Mouse (Mus musculus) erythroblast, embryonic 14.5 days (primary cell): ENCODE results near the gene Fam25c. TPM values are rescaled to one million over a fixed set of nuclear protein-coding genes. Genes with fewer than 3 reads are reported as not detected.

Experiments used
- H3K27me3 ChIP-seq: 2 replicates; pipeline ENCODE4 v1.6.1; 2012; ENCODE audit warnings: inconsistent platforms; ENCODE audit not compliant: control insufficient read depth
- H3K36me3 ChIP-seq: 2 replicates; pipeline ENCODE4 v1.6.1; 2012; ENCODE audit warnings: mild to moderate bottlenecking, inconsistent platforms; ENCODE audit not compliant: control insufficient read depth
- H3K4me1 ChIP-seq: 2 replicates; pipeline ENCODE4 v1.6.1; 2012; ENCODE audit warnings: inconsistent platforms; ENCODE audit not compliant: control insufficient read depth
- H3K4me3 ChIP-seq: replicated peaks from 2 replicates; pipeline ENCODE3; 2012; ENCODE audit warnings: moderate library complexity, mild to moderate bottlenecking, inconsistent platforms
- H3K9me3 ChIP-seq: 2 replicates; pipeline ENCODE4 v1.6.1; 2012; ENCODE audit warnings: low read length, inconsistent platforms, mixed read lengths; ENCODE audit not compliant: control insufficient read depth
- GATA1 ChIP-seq: IDR thresholded peaks from 2 replicates; pipeline ENCODE4 v1.6.1; 2012; ENCODE audit warnings: low read length, inconsistent platforms, mixed read lengths
- TAL1 ChIP-seq: IDR thresholded peaks from 3 replicates; pipeline ENCODE4 v1.6.1; 2012; ENCODE audit warnings: low read length, inconsistent platforms, mixed read lengths
- polyA plus RNA-seq: library from polyadenylated mRNA; stranded (reverse); fragments of >175 nt; gene quantifications from 2 replicates; pipeline ENCODE4 v1.2.3, GENCODE M21; 2012

Gene Fam25c
- polyA plus RNA-seq, 1 experiment = not detected

DNA sequence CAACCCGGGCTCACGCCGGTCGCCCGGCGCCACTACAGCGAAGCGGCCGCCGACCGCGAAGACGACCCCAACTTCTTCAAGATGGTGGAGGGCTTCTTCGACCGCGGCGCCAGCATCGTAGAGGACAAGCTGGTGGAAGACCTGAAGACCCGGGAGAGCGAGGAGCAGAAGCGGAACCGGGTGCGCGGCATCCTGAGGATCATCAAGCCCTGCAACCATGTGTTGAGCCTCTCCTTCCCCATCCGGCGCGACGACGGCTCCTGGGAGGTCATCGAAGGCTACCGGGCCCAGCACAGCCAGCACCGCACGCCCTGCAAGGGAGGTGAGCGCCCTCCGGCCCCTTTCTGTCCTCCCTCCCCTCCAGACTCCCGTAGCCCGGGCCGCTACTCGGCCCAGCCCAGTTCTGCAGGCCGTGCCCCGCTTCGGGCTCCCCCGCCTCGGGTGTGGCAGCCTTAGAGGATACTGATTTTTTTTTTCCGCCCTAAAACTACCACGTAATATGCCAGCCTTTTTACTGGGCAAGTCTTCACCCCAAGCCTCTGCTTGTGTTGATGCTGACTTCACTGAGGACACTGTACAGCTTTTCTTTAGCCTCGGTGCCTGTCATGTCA is 44.1 kb downstream of the Fam25c start:
- H3K27me3 ChIP-seq = peaks cover 23% of the 10 kb centered on the region
- H3K4me1 ChIP-seq = peaks cover 23% of the 10 kb centered on the region
- H3K36me3 ChIP-seq = peaks cover 2% of the 10 kb centered on the region; the same call in 1 of the 2 replicates
- no peak for TF ChIP-seq TAL1
- no peak for TF ChIP-seq GATA1
- H3K4me3 ChIP-seq = peak overlapping the region; percentile 81
- H3K9me3 ChIP-seq = no peaks in the 10 kb centered on the region

DNA sequence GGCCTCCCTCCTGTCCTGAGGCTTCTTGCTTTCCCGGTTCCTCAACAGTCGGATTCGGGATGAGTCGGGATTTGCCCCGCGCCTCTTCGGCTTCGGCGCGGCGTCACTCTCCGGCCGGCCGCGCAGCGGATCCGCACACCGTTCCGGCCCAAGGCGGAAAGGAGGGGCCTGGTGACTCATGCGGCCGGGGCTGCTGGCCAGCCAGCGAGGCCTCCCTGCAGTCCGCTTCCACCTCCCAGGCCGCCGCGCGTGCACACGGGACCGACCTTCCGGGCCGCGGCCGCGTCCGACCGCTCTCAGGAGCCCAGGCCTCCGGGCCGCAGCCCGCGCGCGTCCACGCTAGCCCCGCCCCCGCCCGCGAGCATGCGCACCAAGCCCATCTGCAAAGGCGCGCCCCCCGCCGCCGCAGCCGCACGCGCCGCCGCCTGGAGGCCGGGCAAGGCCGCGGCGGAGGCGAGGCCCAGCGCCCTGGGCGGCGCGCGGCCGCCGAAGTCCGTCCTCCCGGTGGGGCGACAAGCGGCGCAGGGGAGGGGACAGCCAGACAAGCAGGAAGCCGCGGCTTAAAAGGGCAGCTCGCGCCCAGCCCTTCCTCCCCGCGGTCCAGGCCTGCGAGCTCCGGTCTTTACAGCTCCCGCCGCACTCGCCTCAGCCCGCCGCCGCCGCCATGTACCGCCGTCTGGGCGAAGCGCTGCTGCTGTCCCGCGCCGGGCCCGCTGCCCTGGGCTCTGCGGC is 44.8 kb downstream of the Fam25c start, which contains the start of the genes Shld2 and Glud1:
TSS of gene Shld2 (minus strand) at position 260 of the 732 bp plus-strand sequence.
TSS of gene Glud1 (plus strand) at position 494 of the 732 bp plus-strand sequence.
- Histone ChIP-seq H3K4me1 (peaks cover 23% of the 10 kb centered on the region), H3K36me3 (peaks cover 2% of the 10 kb centered on the region; the same call in 1 of the 2 replicates), H3K9me3 (no peaks in the 10 kb centered on the region), H3K27me3 (peaks cover 23% of the 10 kb centered on the region), H3K4me3 (peak within 1 kb of the TSS; percentile 81)
- TF ChIP-seq TAL1 (no peak), GATA1 (no peak)

DNA sequence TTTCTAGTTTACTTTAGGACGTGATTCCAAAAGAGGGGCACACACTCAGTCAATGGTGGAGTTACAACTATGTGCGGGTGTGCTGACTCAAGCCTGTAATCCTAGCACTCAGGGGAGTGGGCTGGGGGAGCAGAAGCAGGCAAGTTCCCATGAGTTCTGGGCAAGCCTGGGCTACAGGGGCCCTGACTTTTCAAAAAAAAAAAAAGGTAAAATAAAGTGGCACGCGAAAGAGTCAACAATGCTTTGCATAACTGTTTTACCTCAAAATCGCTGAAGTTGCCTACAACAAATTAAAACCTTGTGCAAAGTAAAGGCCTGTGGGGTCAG is 45.4 kb downstream of the Fam25c start:
- TF ChIP-seq TAL1 (no peak), GATA1 (no peak)
- Histone ChIP-seq H3K4me1 (peaks cover 23% of the 10 kb centered on the region), H3K9me3 (no peaks in the 10 kb centered on the region), H3K27me3 (peaks cover 23% of the 10 kb centered on the region), H3K4me3 (peak overlapping the region; percentile 81), H3K36me3 (peaks cover 2% of the 10 kb centered on the region; the same call in 1 of the 2 replicates)

GRCm38 (mm10) chr14:34309266-34309665 is 46.0 kb downstream of the Fam25c start:
- no peak overlapping the region for H3K4me3 ChIP-seq
- TF ChIP-seq TAL1 (no peak), GATA1 (no peak)

DNA sequence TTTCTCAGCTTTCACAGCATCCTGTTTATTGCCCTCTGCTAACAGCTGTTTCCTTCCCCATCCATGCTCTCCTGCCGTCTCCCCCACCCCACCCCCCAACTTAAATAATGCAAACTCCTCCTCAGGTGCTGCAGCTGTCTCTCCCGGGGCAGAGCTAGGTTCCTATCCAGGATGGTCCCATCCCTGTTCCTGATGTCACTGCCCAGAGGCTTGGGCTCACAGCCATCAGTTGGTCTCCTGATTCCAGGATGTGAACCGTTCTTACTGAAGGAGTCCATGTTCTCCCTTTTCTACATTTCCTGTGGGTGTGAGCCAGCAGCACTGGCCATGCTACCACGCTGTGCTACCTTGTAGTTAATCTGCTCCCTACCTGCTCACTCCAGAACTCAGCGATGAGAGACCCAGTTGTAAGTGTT is 52.0 kb downstream of the Fam25c start:
- Histone ChIP-seq H3K27me3 (no peaks in the 10 kb centered on the region), H3K9me3 (no peaks in the 10 kb centered on the region), H3K4me3 (no peak overlapping the region), H3K36me3 (no peaks in the 10 kb centered on the region), H3K4me1 (no peaks in the 10 kb centered on the region)
- TF ChIP-seq TAL1 = no peak
- no peak for TF ChIP-seq GATA1

More at GRCm38 (mm10) chr14:34309266-34309665, 46.0 kb downstream of the Fam25c start:
- H3K27me3 ChIP-seq = peaks cover 23% of the 10 kb centered on the region
- H3K9me3 ChIP-seq = no peaks in the 10 kb centered on the region
- peaks cover 23% of the 10 kb centered on the region for H3K4me1 ChIP-seq
- H3K36me3 ChIP-seq = peaks cover 2% of the 10 kb centered on the region; the same call in 1 of the 2 replicates

DNA sequence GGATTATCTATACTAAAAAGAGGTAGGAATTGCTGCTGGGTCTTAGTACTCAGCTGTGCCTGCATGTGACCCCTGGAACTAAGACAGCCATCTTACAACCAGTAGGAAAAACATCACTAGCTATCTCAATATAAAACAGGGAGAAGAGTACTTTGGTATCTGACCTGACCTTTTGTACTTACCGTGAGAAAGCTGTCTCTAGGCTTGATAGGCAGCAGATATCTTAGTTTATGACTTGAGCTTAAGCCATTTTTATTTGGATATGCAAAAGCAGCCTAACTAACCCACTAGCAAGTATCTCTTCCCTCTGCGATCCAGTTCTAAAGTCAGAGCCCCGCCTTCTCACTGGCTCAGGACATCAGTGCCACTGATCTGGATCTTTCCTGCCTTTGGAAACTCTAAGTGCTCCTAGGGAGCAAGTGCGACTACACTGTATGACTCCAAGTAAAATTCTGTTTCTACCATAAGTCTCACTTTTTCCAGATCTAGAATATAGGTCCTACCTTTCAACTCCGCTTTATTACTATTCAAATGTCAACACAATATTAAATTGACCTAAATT is 52.5 kb downstream of the Fam25c start:
- Histone ChIP-seq H3K9me3 (no peaks in the 10 kb centered on the region), H3K27me3 (no peaks in the 10 kb centered on the region), H3K4me1 (no peaks in the 10 kb centered on the region), H3K4me3 (no peak overlapping the region), H3K36me3 (no peaks in the 10 kb centered on the region)
- TF ChIP-seq TAL1 (no peak), GATA1 (no peak)

Other genes with a start within 250 kb of the Fam25c start
- not detected in 2 replicates for gene Npy4r, start 202.9 kb downstream of the Fam25c start, polyA plus RNA-seq
- not detected in 2 replicates for gene Gprin2, start 153.8 kb downstream of the Fam25c start, polyA plus RNA-seq
- gene Syt15, start 135.8 kb downstream of the Fam25c start, polyA plus RNA-seq = not detected in 2 replicates
- gene Shld2, start 44.9 kb downstream of the Fam25c start, polyA plus RNA-seq = 0.01 and 0.03 TPM in 2 replicates
- gene Glud1, start 44.7 kb downstream of the Fam25c start, polyA plus RNA-seq = 0.44 and 0.87 TPM in 2 replicates
- gene Sncg, start 19.4 kb upstream of the Fam25c start, polyA plus RNA-seq = not detected in 2 replicates
- gene Mmrn2, start 20.0 kb upstream of the Fam25c start, polyA plus RNA-seq = 0.01 TPM in 1 of 2 replicates, not detected in the other
- not detected in 2 replicates for gene Bmpr1a, start 147.9 kb upstream of the Fam25c start, polyA plus RNA-seq
- gene 9230112D13Rik, start 167.4 kb upstream of the Fam25c start, polyA plus RNA-seq = 0.05 TPM in 1 of 2 replicates, not detected in the other
- not detected in 2 replicates for gene Ldb3, start 233.2 kb upstream of the Fam25c start, polyA plus RNA-seq
- gene Opn4, start 244.7 kb upstream of the Fam25c start, polyA plus RNA-seq = not detected in 2 replicates